Mouse (Mus musculus) cerebellum, postnatal 25 days (tissue): ENCODE data around the gene Ghrhr.

Experiments used
- DNase-seq, 2 experiments: peaks; one replicate each; pipeline ENCODE4 v3.0.0; 2021; ENCODE audit warnings: mixed read lengths in 2 of 2

The Ghrhr gene

DNA sequence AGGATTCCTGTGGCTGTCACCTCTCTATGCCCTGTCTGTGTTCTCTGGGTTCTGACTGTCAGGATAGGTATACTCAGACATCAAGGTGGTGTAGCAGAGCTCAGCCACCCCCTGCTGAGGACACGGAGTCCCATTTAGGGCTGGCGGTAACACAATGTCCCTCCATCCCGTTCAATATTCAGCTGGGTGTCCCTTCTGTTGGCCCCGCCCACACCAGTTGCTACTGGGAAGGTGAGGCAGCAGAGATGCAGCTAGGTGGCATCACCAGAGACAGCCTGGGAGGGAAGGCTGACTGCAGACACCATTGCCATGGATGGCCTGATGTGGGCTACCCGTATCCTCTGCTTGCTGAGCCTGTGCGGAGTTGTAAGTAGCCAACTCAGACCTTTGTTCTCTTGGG lies at the start of gene Ghrhr:
Ghrhr (plus strand) TSS at position 220 of the 400 bp plus-strand sequence.
- no peak for DNase-seq

DNA sequence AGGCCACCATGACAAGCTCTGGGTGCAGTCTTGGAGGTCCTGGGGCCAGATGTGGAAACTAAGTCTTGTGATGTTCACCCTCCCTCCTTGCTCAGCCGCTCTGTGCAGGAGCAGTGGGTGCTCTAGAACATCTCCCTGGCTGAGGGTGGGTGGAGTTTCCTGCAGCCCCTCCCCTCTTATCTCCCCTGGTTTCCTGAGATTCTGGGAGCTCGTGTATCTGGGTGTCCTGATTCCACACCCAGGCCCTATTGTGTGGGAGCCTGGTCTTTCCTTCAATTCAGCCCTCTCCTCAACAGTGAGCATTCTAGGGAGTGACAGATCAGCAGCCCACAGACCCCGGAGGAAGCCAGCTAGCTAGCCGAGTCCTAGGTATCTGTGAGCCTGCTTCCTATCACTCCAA lies 49.8 kb upstream of the Ghrhr start:
- no peak for DNase-seq

DNA sequence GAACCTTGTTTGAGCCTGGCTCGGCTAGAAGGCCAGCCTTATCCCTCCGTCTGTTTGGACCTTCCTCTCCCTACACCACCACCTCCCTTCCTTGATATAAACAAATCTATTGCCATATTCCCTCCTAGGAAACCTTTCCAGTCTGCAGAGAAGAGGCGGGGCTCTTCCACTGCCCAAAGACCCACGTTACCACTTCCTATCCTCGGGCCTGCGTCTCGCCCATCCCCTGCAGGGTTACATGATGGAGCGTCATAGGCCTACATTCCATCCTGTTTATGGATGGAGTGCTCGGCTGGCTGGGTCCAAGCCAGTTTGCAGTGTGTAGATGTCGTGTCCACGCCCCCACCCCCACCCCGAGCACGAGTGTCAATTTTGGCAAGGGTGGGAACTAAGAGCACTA lies 48.8 kb upstream of the Ghrhr start:
- no peak for DNase-seq

DNA sequence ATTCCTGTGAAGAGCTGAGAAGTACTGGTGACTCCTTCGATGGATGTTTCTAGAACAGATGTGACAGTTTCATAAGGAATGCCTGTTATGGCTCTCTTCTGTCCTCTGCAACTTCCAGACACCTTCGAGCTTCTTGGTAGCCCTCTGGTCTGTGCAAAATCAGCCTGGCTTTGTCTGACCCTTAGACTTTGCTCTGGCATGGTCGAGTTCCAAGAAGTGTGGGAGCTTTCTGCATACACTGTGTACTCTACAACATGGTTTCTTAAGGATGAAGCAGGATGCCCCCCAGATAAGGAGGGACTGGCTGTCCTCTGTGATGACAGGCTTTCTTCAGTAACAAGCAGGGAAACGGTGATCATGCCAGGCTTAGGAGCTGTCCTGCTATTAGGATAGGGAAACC lies 47.9 kb upstream of the Ghrhr start:
- DNase-seq: no peak

DNA sequence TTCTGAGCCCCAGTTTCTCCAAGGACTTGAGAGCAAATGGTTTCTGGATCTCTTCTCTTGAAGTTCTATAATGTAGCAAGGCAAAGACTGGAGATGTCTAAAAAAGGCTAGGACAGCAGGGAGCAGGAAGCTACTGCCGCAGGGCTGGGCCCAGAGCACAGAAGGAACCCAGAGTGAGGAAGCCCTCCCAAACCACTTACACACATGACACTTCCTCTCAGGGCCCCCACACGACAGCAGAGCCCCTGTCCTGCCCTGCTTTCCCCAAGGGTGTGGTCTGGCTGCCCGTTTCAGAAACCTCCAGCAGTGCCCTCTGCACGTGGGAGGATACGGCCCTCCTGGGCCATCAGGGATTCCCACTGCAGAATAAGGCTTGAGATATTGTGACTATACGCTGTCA lies 44.8 kb upstream of the Ghrhr start:
- DNase-seq: no peak

DNA sequence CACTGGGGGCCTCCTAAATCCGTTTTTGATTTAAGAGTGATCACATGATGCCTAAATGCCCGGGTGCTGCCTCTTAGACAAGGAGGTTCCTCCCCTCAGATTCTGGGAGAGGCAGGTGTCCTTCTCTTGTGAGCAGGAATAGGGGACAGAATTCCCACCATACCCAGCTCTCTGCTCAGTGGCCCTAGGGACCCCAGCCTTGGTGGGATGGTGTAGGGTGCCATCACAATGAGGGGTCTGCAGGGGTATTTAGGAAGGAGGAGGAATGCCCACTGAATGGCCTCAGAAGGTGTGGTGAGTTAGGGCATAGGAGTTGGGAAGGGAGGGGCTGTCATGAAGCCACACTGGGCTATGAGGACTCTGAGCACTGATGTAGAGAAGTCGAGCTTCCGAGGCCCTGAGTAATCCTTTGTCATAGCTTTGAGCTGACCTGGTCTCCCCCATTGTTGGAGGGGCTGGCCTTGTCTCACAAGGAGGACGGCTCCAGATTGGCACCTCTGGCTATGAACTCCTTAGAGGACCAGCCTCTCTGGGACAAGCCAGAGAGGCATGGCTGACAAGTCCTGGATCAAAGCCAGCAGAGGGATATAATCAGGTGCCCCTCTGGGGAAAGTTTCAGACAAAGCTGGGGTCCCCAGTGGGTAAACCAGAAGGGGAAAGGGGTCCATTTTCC lies 43.9 kb upstream of the Ghrhr start:
- DNase-seq: no peak

DNA sequence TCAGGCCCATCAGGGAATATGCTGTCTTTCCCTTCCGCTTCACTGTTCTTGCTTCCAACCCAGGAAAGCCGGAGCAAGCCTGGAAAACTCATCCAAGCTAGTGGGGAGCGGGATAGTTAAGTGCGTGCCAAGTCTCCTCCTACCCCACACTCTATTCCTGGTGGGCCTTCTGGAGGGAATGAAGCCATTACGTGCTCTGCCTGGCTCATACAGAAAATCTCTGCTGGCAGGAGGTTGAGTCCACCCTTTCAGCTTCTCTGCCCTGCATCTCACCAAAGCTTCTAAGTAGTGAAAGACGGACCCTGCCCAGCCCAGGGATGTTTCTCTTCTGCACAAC lies 43.4 kb upstream of the Ghrhr start:
- DNase-seq: no peak

DNA sequence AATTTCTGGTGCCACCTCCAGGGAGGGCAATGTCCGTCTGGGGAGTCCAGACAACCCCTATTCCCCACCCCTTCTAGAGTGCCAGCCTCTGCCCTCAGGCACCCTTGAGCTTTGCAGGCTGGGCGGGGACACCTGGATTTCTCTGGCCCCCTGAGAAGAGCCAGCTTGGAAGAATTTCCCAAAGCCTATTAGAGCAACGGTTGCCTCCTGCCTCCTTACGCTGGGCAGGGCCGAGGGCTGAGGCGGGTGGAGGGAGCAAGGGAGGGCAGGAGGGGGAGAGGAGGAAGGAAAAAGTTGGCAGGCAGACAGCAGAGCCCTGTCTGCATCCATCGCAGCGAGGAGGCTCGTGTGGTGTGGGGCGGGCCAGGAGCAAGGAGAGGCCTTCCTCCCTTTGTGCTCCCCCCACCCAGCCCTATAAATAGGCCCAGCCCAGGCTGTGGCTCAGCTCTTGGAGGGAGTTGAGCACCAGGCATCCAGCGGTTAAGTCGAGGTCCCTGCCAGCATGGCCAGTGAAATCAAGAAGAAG lies 40.0 kb upstream of the Ghrhr start, which contains the start of gene Aqp1:
Aqp1 (plus strand) TSS at position 444 of the 526 bp plus-strand sequence.
- DNase-seq: peak in 1 of 2 experiments; percentile 42

DNA sequence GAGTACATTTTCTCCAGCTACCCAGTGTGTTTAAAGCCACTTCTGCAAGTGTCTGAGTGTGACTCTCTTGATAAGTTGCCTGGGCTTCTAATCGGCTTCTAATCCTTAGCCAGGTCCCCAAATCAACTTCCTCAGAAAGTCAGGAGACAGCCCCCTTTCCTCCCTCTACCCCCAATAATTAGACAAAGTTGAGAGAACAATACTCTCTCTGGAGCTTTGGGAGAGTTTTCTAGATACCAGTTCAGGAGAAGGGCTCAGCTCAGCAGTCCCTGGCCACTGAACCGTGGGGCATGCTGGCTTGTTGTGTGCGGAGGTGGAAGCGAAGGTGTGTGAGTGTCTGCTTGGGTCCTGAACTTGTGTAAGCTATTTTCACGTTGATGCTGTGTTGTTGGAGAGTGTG lies 38.9 kb upstream of the Ghrhr start:
- no peak for DNase-seq

DNA sequence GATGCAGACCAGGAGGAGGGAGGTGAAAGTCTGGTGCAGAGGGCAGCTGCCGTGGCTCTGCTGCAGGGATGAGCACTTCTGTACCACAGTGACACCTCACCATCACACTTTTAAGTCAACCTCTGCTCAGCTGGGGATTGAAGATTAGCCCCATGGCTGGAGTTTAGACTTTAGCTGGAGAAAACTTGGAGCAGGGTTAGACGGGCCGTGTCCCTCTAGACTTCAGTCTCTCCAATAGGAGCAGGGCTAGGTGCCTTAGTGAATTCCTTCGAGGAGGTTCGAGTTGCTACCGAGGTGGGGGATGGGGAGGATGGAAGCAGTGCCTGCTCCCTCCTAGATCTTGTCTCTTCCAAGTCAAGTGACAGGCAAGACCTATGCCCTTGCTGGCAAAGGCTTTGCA lies 38.0 kb upstream of the Ghrhr start:
- no peak for DNase-seq

DNA sequence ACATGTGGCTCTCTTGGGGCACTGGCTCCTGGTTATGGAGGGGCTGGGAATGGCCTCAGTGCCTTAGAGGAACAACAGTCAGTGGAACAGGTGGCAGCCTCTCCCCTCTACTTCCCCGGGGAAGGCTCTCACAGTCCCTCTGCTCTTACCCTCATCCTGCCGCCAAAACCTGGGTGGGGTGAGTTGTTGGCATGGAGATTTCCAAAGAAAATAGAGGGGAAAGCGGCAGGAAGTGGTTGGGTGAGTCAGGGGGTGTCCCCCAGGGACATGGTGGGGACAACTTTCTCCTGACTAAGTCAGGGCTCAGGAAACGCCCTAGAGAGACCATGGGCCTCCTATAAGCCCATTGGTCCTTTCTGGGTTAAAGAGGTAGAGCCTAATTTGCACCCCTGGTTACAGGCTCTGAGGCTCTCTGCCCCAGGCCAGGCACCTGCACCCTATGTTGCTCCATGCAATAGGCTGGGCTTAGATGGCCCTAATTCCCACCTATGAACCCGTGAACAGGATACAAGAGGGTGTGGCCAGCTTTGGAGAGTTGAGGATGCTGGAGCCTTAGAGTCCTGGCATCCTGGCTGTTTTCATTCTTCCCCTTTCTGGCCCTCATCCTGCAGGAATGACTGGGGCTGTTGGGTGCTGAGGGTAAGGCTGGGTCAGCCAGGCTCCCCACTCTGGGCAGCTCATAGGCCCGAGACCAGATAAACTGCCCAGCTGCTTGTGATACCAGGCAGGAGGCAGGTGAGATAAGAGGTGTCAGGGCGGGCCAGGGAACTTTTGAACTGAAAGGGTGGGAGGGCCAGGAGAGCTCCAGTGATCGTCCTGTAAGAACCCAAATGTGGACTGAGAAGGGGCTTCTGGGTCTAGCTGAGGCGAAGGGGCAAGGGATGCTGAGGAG lies 36.9 kb upstream of the Ghrhr start:
- DNase-seq: no peak

DNA sequence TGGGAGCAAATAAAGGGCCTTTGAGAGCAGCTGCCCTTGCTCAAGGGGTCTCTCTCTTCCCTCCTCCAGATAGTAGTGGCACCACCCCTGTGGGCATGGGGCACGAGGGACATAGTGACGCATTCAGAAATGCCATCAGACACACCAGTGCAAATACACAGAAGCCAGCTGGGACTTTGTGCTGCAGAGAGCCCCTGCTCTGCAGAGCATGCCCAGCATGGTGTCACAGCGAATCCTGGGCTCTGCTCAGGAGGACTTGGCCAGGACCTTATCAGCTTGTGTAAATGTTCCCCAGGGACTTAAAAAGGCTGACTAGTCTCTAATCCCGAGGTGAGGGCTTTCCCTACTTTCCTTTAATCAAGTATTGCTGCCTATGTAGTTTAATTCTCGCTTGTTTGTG lies 34.4 kb upstream of the Ghrhr start:
- DNase-seq: no peak

DNA sequence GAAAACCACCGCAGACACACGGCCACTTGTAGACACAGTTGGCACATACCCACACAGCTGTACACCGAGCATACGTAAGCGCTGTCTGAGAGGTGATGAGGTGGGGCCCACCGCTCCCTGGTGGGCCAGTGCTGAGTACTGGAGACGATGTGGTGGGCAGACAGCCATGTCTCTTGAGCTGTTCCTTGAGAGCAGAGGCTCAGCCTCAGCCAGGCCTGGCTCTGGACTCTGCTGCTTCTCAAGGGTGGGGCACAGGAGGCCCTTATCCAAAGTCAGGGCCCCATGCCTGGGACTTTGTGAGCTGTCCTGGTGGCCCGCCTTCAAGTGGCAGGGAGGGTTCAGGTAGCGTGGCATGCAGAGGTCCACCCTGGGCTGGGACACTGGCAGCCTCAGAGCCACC lies 33.8 kb upstream of the Ghrhr start:
- no peak for DNase-seq

DNA sequence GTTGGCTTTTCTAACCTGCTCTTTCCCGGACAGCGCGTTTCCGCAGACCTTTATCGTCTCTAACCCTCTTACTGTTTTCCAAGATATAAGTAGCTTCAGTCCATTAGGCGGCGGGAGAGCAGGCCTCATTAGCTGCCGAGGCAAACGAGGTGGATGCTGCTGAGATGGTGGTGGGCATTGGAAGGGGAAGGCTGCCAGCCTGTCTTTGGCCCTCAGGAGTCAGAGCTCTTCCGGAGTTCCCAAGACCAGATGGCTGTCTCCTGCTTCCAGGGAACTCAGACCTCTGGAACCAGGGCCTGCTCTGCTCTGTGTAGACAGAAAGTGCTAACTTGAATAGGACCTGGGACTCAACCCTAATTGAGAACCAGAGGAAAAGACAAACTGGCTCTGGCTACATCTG lies 32.6 kb upstream of the Ghrhr start:
- no peak for DNase-seq

DNA sequence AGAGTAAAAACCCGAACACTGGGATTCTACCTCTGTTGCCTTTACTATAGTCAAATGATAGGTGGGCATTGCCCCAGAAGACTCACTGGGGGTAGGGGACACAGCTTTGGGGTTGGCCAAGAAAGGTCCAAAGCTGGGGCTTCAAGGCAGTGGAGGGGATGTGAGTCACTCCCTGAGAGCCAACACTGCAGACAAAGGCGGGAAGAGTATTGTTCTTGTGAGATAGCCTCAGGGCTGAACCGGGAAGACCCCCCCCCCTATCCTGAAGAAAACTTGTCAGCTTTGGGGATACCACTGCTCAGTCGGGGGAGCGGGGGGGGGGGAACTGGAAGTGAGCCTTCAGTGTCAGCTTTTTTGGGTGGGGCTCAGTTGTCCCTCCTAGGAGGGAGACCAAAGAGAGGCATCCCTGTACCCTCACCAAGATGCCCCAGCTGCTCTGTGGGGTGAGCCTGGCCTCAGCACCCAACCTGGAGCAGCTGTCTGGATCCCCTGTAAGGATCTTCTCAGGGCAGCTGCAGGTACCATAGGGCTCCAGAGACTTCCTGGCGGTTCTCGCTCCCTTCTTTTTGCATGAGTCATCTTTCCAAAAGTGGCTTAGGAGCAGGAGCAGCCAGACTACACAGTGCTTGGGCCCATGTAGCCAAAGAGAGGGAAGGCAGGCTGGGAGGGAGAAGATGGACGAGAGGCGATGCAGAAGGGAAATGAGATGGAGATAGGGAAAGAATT lies 31.6 kb upstream of the Ghrhr start:
- no peak for DNase-seq

DNA sequence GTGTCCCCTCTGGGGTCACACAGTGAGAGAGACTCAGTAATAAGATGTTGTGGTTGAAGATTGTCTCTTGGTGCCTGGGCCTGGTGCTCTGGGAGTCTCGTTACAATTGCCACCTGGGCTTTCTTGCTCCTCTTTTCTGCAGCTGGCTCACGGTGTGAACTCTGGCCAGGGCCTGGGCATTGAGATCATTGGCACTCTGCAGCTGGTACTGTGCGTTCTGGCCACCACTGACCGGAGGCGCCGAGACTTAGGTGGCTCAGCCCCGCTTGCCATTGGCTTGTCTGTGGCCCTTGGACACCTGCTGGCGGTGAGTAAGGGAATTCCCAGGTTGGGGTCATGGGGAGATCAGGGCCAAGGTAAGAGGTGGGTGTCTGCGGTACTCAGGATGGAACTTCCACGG lies 30.8 kb upstream of the Ghrhr start:
- no peak for DNase-seq

DNA sequence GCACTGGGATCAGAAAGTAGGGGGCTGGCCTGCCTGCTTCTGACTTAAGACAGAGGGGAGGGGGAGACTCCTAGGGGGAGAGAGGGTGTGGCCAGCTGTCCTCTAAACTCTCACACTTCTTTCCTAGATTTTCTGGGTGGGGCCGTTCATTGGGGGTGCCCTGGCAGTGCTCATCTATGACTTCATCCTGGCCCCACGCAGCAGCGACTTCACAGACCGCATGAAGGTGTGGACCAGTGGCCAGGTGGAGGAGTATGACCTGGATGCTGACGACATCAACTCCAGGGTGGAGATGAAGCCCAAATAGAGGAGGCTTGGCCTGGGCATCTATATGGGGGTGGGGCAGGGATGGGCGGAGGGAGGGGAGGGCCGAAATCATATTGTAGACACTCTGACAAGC lies 29.6 kb upstream of the Ghrhr start:
- no peak for DNase-seq

DNA sequence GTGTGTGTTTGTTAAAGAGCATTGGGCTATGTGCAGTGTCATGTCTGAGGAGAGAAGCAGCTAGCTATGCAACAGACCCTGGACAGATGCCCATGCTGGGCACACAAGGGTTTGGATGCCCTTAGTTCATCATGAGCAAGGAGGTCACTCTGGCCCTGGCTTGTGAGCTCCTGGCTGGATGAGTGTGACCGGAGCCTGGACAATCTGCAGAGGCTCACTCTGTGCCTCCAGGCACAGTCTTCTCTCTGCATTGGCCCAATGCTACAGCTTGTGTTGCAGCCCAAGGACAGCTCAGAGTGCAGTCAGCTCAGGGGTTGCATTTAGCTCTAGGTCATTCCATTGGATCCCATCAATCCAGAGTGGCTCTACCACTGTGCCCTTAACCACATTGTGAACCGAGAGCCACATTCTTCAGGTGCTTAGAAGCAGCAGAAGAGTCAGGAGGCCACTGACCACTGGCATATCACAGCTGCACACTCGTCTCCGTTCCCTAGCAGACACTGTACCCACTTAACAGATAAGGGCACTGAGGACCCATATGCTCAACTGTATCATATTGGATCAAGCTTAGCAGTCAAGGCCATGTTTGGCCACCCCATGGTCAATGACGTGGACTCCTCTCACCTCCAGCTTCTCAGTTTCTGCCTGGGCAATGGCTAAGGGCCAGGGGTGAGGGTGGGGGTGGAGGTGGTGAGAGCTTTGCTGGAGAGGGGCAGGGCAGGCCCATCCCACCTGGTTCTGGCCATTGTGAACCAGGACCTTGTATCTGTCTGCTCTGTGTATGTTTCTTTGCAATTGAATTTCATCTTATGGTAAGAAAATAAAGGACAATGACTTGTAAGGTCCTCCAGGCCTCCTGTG lies 28.2 kb upstream of the Ghrhr start:
- no peak for DNase-seq

DNA sequence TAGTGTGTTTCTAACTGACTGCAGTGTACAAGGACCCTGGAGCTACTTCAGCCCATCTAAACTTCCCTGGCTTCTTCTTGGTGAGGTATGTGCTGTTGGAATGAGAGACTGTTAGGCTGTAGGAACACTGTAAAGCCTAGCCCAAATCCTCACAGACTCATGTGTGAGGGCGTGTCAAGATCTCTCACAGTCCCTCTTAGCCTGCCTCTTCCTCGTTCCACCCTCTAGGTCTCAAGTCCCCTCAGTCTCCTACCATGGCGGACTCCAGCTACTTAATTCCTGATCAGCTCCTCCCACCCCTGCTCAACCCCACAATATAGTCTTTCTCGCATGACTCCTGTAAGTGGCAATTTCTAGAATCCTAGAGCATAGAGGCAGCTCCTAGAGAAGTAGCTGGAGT lies 26.9 kb upstream of the Ghrhr start:
- no peak for DNase-seq

DNA sequence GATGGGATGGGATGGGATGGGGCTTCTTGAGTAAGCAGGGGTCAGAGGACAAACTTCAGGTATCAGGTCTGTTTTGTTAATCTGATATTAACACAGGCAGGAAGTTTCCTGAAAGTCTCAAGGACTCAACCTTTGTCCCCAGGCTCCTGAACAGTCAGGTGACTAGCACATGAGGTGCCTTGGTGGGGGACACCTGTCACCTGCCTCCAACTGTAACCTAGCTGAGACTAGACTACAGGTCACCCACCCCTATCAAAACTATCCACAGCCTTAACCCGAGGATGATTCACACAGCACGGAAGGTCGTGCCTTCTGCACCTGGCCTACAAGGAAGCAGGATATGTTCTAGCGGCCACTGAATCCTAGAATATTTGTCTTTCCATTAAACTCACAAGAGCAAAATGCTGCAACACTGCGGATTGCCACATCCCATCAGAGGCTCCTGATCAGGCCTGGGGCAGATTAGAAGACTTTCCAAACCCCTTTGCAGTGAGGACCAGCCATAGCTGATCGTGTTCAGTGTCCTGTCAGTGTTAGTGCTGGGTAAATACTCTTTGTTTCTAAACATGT lies 25.6 kb upstream of the Ghrhr start:
- no peak for DNase-seq

DNA sequence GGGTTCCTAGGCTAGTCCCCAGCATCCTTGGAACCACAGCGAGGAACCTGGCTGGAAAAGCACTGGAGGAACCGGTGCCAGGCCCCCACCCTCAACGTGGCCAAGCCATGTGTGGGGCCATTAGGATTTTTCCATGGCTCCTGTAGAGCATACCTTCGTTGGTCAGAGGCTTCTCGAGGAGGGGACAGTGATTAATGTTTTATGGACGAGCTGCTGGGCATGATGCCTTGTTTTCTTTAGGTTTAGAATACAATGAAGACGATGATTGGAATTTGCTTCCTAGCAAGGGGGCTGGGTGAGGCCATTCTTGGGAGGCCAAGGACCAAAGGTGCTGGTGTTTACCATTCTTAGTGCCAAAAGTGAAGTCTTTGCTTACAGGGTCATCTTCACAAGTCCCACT lies 24.4 kb upstream of the Ghrhr start:
- DNase-seq: no peak
